Mouse (Mus musculus): Measurements from ENCODE around the gene Aqp6. TPM values are rescaled to one million over a fixed set of nuclear protein-coding genes. Genes with fewer than 3 reads are reported as not detected.
A peak's percentile ranks its signal among the peaks of the same experiment; 100 is the strongest.

The Aqp6 gene
- polyA plus RNA-seq, 1 experiment from 2014 or later = not detected

- WGBS = 64% methylated on average over 17 of the region's 17 CpGs
- H3K27ac ChIP-seq = no peak overlapping the region
- no peaks in the 10 kb centered on the region for H3K36me3 ChIP-seq
- peaks cover 10% of the 10 kb centered on the region; the same call in 1 of the 2 replicates for H3K4me1 ChIP-seq
- no peaks in the 10 kb centered on the region for H3K9me3 ChIP-seq
- 0 out of 2 replicates have a peak overlapping the region, but pooled peaks have one; percentile 16 for H3K9ac ChIP-seq
- H3K27me3 ChIP-seq = peaks cover 88% of the 10 kb centered on the region
- no peak overlapping the region for H3K4me2 ChIP-seq
- H3K4me3 ChIP-seq = no peak overlapping the region
- no peak for ATAC-seq (ENCODE audit: insufficient number of reproducible peaks, insufficient read depth, low FRiP score, low TSS enrichment, low read depth)
Measured at GRCm38 (mm10) chr15:99599245-99600070, 1.7 kb upstream of the Aqp6 start.

- WGBS = 27% methylated on average over 5 of the region's 5 CpGs
- peaks cover 89% of the 10 kb centered on the region for H3K27me3 ChIP-seq
- H3K27ac ChIP-seq = no peak overlapping the region
- no peak overlapping the region for H3K9ac ChIP-seq
- H3K36me3 ChIP-seq = no peaks in the 10 kb centered on the region
- H3K4me3 ChIP-seq = no peak overlapping the region
- no peak for ATAC-seq (ENCODE audit: insufficient number of reproducible peaks, insufficient read depth, low FRiP score, low TSS enrichment, low read depth)
- no peaks in the 10 kb centered on the region for H3K9me3 ChIP-seq
- H3K4me1 ChIP-seq = peaks cover 17% of the 10 kb centered on the region
- H3K4me2 ChIP-seq = no peak overlapping the region
Measured at GRCm38 (mm10) chr15:99601823-99602120, 572 bp downstream of the Aqp6 start.

DNA sequence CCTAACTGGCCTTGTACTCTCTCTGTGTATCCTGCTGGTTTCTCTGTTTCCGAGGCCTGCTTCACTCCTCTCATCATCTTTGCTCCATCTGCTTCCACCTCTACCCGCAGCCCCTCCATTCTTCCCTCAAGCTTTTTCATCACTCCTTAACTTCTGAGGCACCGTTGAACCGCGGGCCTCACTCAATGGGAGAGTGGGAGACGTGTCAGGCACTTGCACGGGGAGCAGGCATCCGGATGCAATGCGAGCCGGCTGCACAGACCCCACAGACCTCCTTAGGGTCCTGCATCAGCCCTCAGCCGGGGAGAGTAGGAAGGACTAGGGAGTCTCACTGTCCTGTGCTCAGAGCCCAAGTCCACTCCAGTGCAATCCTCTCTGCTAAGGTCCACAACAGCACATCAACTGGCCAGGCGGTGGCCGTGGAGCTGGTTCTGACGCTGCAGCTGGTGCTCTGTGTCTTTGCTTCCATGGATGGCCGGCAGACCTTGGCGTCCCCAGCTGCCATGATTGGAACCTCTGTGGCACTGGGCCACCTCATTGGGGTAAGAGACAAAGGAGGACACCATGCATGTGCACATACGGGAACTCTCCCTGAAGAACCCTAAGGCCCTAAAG, 1.1 kb downstream of the Aqp6 start:
- Histone ChIP-seq H3K9ac (no peak overlapping the region), H3K27ac (no peak overlapping the region), H3K9me3 (no peaks in the 10 kb centered on the region), H3K4me3 (no peak overlapping the region), H3K4me2 (no peak overlapping the region), H3K4me1 (peaks cover 20% of the 10 kb centered on the region), H3K36me3 (no peaks in the 10 kb centered on the region), H3K27me3 (peaks cover 89% of the 10 kb centered on the region)
- no peak for ATAC-seq (ENCODE audit: insufficient number of reproducible peaks, insufficient read depth, low FRiP score, low TSS enrichment, low read depth)
- WGBS = 58% methylated on average over 17 of the region's 17 CpGs

- H3K27ac ChIP-seq = no peak overlapping the region; the same call in 1 of the 2 replicates
- H3K36me3 ChIP-seq = no peaks in the 10 kb centered on the region
- no peaks in the 10 kb centered on the region for H3K9me3 ChIP-seq
- ATAC-seq (ENCODE audit: insufficient number of reproducible peaks, insufficient read depth, low FRiP score, low TSS enrichment, low read depth) = no peak
- no peak overlapping the region for H3K4me2 ChIP-seq
- peaks cover 87% of the 10 kb centered on the region for H3K27me3 ChIP-seq
- peaks cover 29% of the 10 kb centered on the region for H3K4me1 ChIP-seq
- H3K9ac ChIP-seq = 0 out of 2 replicates have a peak overlapping the region, but pooled peaks have one; percentile 12
- 59% methylated on average over 7 of the region's 7 CpGs for WGBS
- H3K4me3 ChIP-seq = no peak overlapping the region
Measured at GRCm38 (mm10) chr15:99603216-99603615, 2.0 kb downstream of the Aqp6 start.

DNA sequence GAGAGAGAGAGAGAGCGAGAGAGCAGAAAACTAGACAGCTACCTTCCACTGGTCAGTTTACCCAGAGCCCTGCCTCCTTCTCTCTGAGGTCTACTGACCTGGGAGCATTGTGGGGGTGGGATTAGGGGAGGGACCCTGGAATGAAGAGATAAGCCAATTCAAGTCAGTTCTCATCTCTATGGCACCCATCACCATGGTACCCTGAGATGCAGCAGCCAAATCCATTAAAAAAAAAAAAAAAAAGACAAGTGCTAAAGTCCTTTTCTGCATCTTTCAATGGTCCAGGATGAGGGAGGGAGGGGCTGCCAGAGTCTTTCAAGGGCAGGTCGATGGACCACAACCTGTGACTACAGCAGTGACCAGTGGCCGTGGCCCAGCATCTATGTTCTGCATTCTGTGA, 4.4 kb downstream of the Aqp6 start:
- ATAC-seq (ENCODE audit: insufficient number of reproducible peaks, insufficient read depth, low FRiP score, low TSS enrichment, low read depth) = no peak
- no peaks in the 10 kb centered on the region for H3K36me3 ChIP-seq
- H3K27me3 ChIP-seq = peaks cover 79% of the 10 kb centered on the region
- WGBS = 80% methylated on average over 3 of the region's 3 CpGs
- no peak overlapping the region for H3K27ac ChIP-seq
- no peaks in the 10 kb centered on the region for H3K9me3 ChIP-seq
- no peak overlapping the region for H3K9ac ChIP-seq
- H3K4me3 ChIP-seq = no peak overlapping the region
- no peak overlapping the region for H3K4me2 ChIP-seq
- H3K4me1 ChIP-seq = peaks cover 38% of the 10 kb centered on the region

GRCm38 (mm10) chr15:99606515-99606914, 5.3 kb downstream of the Aqp6 start:
- H3K9me3 ChIP-seq = no peaks in the 10 kb centered on the region
- no peak for ATAC-seq (ENCODE audit: insufficient number of reproducible peaks, insufficient read depth, low FRiP score, low TSS enrichment, low read depth)
- no peak overlapping the region for H3K27ac ChIP-seq
- H3K4me3 ChIP-seq = no peak overlapping the region
- no peak overlapping the region for H3K9ac ChIP-seq
- no peaks in the 10 kb centered on the region for H3K36me3 ChIP-seq
- 24% methylated on average over 5 of the region's 5 CpGs for WGBS
- peaks cover 45% of the 10 kb centered on the region for H3K4me1 ChIP-seq
- no peak overlapping the region for H3K4me2 ChIP-seq
- H3K27me3 ChIP-seq = peaks cover 77% of the 10 kb centered on the region

- Histone ChIP-seq H3K9me3 (no peaks in the 10 kb centered on the region), H3K4me2 (peak overlapping the region; percentile 14; the same call in 1 of the 2 replicates), H3K9ac (no peak overlapping the region), H3K36me3 (no peaks in the 10 kb centered on the region), H3K27ac (no peak overlapping the region), H3K4me3 (no peak overlapping the region), H3K4me1 (peaks cover 48% of the 10 kb centered on the region), H3K27me3 (peaks cover 70% of the 10 kb centered on the region)
- WGBS = 8% methylated on average over 10 of the region's 10 CpGs
- ATAC-seq (ENCODE audit: insufficient number of reproducible peaks, insufficient read depth, low FRiP score, low TSS enrichment, low read depth) = no peak
Measured at GRCm38 (mm10) chr15:99607388-99608113, 6.4 kb downstream of the Aqp6 start.

DNA sequence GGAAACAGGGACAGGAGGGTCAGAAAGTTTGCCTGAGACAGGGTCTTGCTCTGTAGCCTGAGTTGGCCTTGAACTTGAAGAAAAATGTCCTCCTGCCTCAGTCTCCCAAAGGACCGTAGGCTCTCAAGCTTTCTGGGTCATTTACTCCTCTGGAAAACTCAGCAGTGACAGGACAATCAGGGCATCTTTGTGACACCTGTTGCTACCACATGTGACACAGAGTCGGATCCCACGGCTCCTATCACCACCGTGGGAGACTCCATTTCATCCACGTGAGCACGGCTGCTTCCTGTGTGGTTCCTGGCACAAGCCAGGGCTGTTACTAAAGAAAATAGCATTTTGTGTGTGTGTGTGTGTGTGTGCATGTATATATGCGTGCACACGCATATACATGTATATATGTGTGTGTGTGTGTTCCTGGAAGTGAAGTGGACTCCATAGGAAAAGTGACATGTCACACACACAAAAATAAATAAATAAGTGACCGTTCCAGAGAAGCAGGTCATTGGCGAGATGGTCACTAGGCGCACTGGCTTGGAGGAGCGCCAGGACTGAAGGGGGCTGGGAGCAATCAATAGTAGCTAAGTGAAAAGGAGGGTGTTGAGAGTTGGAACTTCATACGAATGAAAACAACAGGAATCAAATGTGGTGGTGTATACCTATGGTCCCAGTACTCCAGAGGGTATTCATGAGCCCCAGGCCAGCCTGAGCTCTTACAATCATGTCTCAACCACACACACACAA, 7.4 kb downstream of the Aqp6 start:
- peak overlapping the region; percentile 21; the same call in 1 of the 2 replicates for H3K9ac ChIP-seq
- H3K27ac ChIP-seq = no peak overlapping the region
- no peak overlapping the region for H3K4me2 ChIP-seq
- WGBS = 69% methylated on average over 13 of the region's 13 CpGs
- peaks cover 63% of the 10 kb centered on the region for H3K27me3 ChIP-seq
- no peak for ATAC-seq (ENCODE audit: insufficient number of reproducible peaks, insufficient read depth, low FRiP score, low TSS enrichment, low read depth)
- H3K36me3 ChIP-seq = no peaks in the 10 kb centered on the region
- no peaks in the 10 kb centered on the region for H3K9me3 ChIP-seq
- H3K4me1 ChIP-seq = peaks cover 40% of the 10 kb centered on the region
- no peak overlapping the region for H3K4me3 ChIP-seq

GRCm38 (mm10) chr15:99611563-99611962, 10.4 kb downstream of the Aqp6 start:
- no peaks in the 10 kb centered on the region for H3K36me3 ChIP-seq
- WGBS = 62% methylated on average over 7 of the region's 7 CpGs
- no peak overlapping the region for H3K9ac ChIP-seq
- peaks cover 52% of the 10 kb centered on the region for H3K4me1 ChIP-seq
- no peak overlapping the region for H3K4me2 ChIP-seq
- H3K27ac ChIP-seq = no peak overlapping the region
- ATAC-seq (ENCODE audit: insufficient number of reproducible peaks, insufficient read depth, low FRiP score, low TSS enrichment, low read depth) = no peak
- no peak overlapping the region for H3K4me3 ChIP-seq
- no peaks in the 10 kb centered on the region for H3K9me3 ChIP-seq
- H3K27me3 ChIP-seq = peaks cover 47% of the 10 kb centered on the region

- Histone ChIP-seq H3K9ac (0 out of 2 replicates have a peak overlapping the region, but pooled peaks have one; percentile 0), H3K4me3 (no peak overlapping the region), H3K9me3 (no peaks in the 10 kb centered on the region), H3K27me3 (peaks cover 29% of the 10 kb centered on the region), H3K4me2 (peak overlapping the region; percentile 37), H3K4me1 (peaks cover 29% of the 10 kb centered on the region), H3K36me3 (no peaks in the 10 kb centered on the region; the same call in 1 of the 2 replicates), H3K27ac (0 out of 2 replicates have a peak overlapping the region, but pooled peaks have one; percentile 17)
- ATAC-seq (ENCODE audit: insufficient number of reproducible peaks, insufficient read depth, low FRiP score, low TSS enrichment, low read depth) = no peak
- 74% methylated on average over 13 of the region's 13 CpGs for WGBS
Measured at GRCm38 (mm10) chr15:99614273-99614672, 13.1 kb downstream of the Aqp6 start.

DNA sequence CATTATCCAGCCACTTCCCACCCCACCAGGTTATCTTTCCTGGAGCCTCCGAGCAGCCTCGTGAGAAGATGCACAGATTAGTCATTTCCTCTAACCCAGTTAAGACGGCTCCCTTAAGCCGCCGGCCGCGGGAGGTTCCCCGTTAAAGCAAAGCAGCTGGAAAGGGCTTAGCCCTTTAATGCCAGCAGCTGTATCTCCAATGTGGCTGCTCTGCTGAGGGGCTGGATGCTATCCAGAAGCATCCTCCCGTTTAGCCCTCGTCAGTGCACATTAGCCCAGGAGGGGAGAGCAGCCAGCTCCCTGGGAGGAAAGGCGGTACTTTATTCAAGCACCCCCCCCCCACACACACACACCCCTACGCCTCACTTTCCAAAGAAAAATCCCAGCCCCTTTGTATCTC, 13.6 kb downstream of the Aqp6 start:
- H3K4me3 ChIP-seq = no peak overlapping the region
- H3K27me3 ChIP-seq = peaks cover 29% of the 10 kb centered on the region
- 0 out of 2 replicates have a peak overlapping the region, but pooled peaks have one; percentile 16 for H3K9ac ChIP-seq
- H3K4me2 ChIP-seq = peak overlapping the region; percentile 37
- no peaks in the 10 kb centered on the region for H3K9me3 ChIP-seq
- WGBS = 4% methylated on average over 12 of the region's 12 CpGs
- 0 out of 2 replicates have a peak, but pooled peaks have one; percentile 21 for ATAC-seq (ENCODE audit: insufficient number of reproducible peaks, insufficient read depth, low FRiP score, low TSS enrichment, low read depth)
- peaks cover 4% of the 10 kb centered on the region for H3K36me3 ChIP-seq
- peaks cover 28% of the 10 kb centered on the region for H3K4me1 ChIP-seq
- peak overlapping the region; percentile 60; the same call in 1 of the 2 replicates for H3K27ac ChIP-seq

All from embryonic facial prominence, embryonic 13.5 days (tissue).